Mouse (Mus musculus) midbrain, embryonic 11.5 days (tissue): ENCODE data around the gene Mfsd6l. TPM values are rescaled to one million over a fixed set of nuclear protein-coding genes. Genes with fewer than 3 reads are reported as not detected.

Experiments used
- ATAC-seq: fragments of 200-750 bp; cut with Nextera tagmentation; 2 replicates; pipeline ENCODE4 v1.8.0; 2017; ENCODE audit warnings: moderate TSS enrichment, moderate library complexity; ENCODE audit not compliant: low FRiP score
- DNase-seq: peaks from one replicate; pipeline ENCODE4 v3.0.0; 2015; ENCODE audit warnings: low spot score; ENCODE audit errors: missing footprints
- H3K27ac ChIP-seq: fragments of 300-500 bp; sonication (generic); 2 replicates; pipeline ENCODE4 v1.5.1; 2014; ENCODE audit warnings: low read depth, low read length
- H3K27me3 ChIP-seq: fragments of 300-500 bp; sonication (generic); 2 replicates; pipeline ENCODE4 v1.6.1; 2014; ENCODE audit warnings: mild to moderate bottlenecking, low read length, moderate library complexity, mixed read lengths; ENCODE audit not compliant: control insufficient read depth, insufficient read depth
- H3K36me3 ChIP-seq: fragments of 300-500 bp; sonication (generic); 2 replicates; pipeline ENCODE4 v1.6.1; 2014; ENCODE audit warnings: mild to moderate bottlenecking, low read length, moderate library complexity, mixed read lengths; ENCODE audit not compliant: control insufficient read depth, insufficient read depth
- H3K4me1 ChIP-seq: fragments of 300-500 bp; sonication (generic); 2 replicates; pipeline ENCODE4 v1.6.1; 2014; ENCODE audit warnings: low read length; ENCODE audit not compliant: control insufficient read depth, insufficient read depth
- H3K4me2 ChIP-seq: fragments of 300-500 bp; sonication (generic); 2 replicates; pipeline ENCODE4 v1.6.1; 2014; ENCODE audit warnings: mild to moderate bottlenecking, moderate library complexity
- H3K4me3 ChIP-seq: fragments of 300-500 bp; sonication (generic); 2 replicates; pipeline ENCODE4 v1.5.1; 2014; ENCODE audit warnings: low read depth, low read length
- H3K9ac ChIP-seq: fragments of 300-500 bp; sonication (generic); 2 replicates; pipeline ENCODE4 v1.6.1; 2014; ENCODE audit warnings: low read length
- H3K9me3 ChIP-seq: fragments of 300-500 bp; sonication (generic); 2 replicates; pipeline ENCODE4 v1.6.1; 2016; ENCODE audit warnings: low read length; ENCODE audit not compliant: control insufficient read depth
- WGBS: fragments of 180-500 bp; shearing (Covaris S2); extraction: QIAGEN DNeasy Blood & Tissue Kit; methylation state at CpG from one replicate; pipeline ENCODE4 v1.1.7; 2014; 5-methylcytosine and 5-hydroxymethylcytosine counted together
- polyA plus RNA-seq: library from polyadenylated mRNA; unstranded; fragments of >200 nt; fragmentation: Nextera tagmentation; extraction: Ambion mirVana; gene quantifications from 2 replicates; pipeline ENCODE4 v1.2.1, GENCODE M21; 2014

Mfsd6l gene
- polyA plus RNA-seq, 1 experiment from 2014 or later: not detected

- H3K9ac ChIP-seq: no peak overlapping the region
- no peaks in the 10 kb centered on the region for H3K9me3 ChIP-seq
- WGBS: 18% methylated on average over 3 of the region's 3 CpGs
- no peak overlapping the region for H3K4me3 ChIP-seq
- no peak overlapping the region for H3K27ac ChIP-seq
- DNase-seq (peak; percentile 80), ATAC-seq (no peak)
- no peaks in the 10 kb centered on the region; the same call in 1 of the 2 replicates for H3K4me1 ChIP-seq
- H3K4me2 ChIP-seq: no peak overlapping the region
- H3K36me3 ChIP-seq: no peaks in the 10 kb centered on the region
- 0 out of 2 replicates have a peak, but pooled peaks cover 3% of the 10 kb centered on the region for H3K27me3 ChIP-seq
Measured at GRCm38 (mm10) chr11:68585890-68586289, 29.9 kb downstream of the Mfsd6l start.

- H3K27me3 ChIP-seq: 0 out of 2 replicates have a peak, but pooled peaks cover 3% of the 10 kb centered on the region
- WGBS: 66% methylated on average over 5 of the region's 5 CpGs
Measured at GRCm38 (mm10) chr11:68586721-68587120, 30.7 kb downstream of the Mfsd6l start, which contains the start of gene Ccdc42. Ccdc42 (plus strand) TSS chr11:68587021.

GRCm38 (mm10) chr11:68589055-68589809, 33.2 kb downstream of the Mfsd6l start:
- Histone ChIP-seq H3K4me1 (peaks cover 10% of the 10 kb centered on the region), H3K4me3 (no peak overlapping the region), H3K4me2 (no peak overlapping the region), H3K9ac (no peak overlapping the region), H3K36me3 (no peaks in the 10 kb centered on the region), H3K9me3 (no peaks in the 10 kb centered on the region), H3K27me3 (0 out of 2 replicates have a peak, but pooled peaks cover 3% of the 10 kb centered on the region), H3K27ac (no peak overlapping the region)
- no peak for ATAC-seq
- peak; percentile 95 for DNase-seq
- WGBS: 68% methylated on average over 8 of the region's 8 CpGs

More at GRCm38 (mm10) chr11:68586721-68587120, 30.7 kb downstream of the Mfsd6l start, which contains the start of gene Ccdc42:
- Histone ChIP-seq H3K9ac (no peak within 1 kb of the TSS), H3K36me3 (no peaks in the 10 kb centered on the region), H3K4me3 (no peak within 1 kb of the TSS), H3K9me3 (no peaks in the 10 kb centered on the region), H3K4me2 (no peak within 1 kb of the TSS), H3K4me1 (peaks cover 4% of the 10 kb centered on the region), H3K27ac (no peak within 1 kb of the TSS)
- ATAC-seq (no peak), DNase-seq (peak; percentile 81)

- ATAC-seq (no peak), DNase-seq (peak; percentile 78)
- Histone ChIP-seq H3K4me1 (peaks cover 10% of the 10 kb centered on the region), H3K4me2 (no peak overlapping the region), H3K27ac (no peak overlapping the region), H3K9me3 (no peaks in the 10 kb centered on the region), H3K4me3 (no peak overlapping the region), H3K9ac (no peak overlapping the region), H3K27me3 (0 out of 2 replicates have a peak, but pooled peaks cover 3% of the 10 kb centered on the region), H3K36me3 (no peaks in the 10 kb centered on the region)
- WGBS: 11% methylated on average over 5 of the region's 5 CpGs
Measured at GRCm38 (mm10) chr11:68591708-68592107, 35.7 kb downstream of the Mfsd6l start.

- H3K36me3 ChIP-seq: no peaks in the 10 kb centered on the region
- no peak overlapping the region for H3K9ac ChIP-seq
- H3K27ac ChIP-seq: no peak overlapping the region
- H3K4me3 ChIP-seq: no peak overlapping the region
- no peaks in the 10 kb centered on the region for H3K9me3 ChIP-seq
- 76% methylated on average over 3 of the region's 3 CpGs for WGBS
- ATAC-seq: no peak
- peaks cover 10% of the 10 kb centered on the region for H3K4me1 ChIP-seq
- DNase-seq: peak; percentile 59
- no peak overlapping the region for H3K4me2 ChIP-seq
- H3K27me3 ChIP-seq: 0 out of 2 replicates have a peak, but pooled peaks cover 3% of the 10 kb centered on the region
Measured at GRCm38 (mm10) chr11:68593247-68593646, 37.3 kb downstream of the Mfsd6l start.

- H3K4me2 ChIP-seq: no peak overlapping the region
- no peak overlapping the region for H3K9ac ChIP-seq
- H3K4me3 ChIP-seq: no peak overlapping the region
- no peaks in the 10 kb centered on the region for H3K27me3 ChIP-seq
- H3K27ac ChIP-seq: no peak overlapping the region
- H3K36me3 ChIP-seq: no peaks in the 10 kb centered on the region
- no peaks in the 10 kb centered on the region for H3K9me3 ChIP-seq
- H3K4me1 ChIP-seq: peaks cover 11% of the 10 kb centered on the region
- WGBS: 84% methylated on average over 2 of the region's 2 CpGs
- ATAC-seq (no peak), DNase-seq (peak; percentile 33)
Measured at GRCm38 (mm10) chr11:68597912-68598311, 41.9 kb downstream of the Mfsd6l start.

- ATAC-seq: no peak
- H3K36me3 ChIP-seq: no peaks in the 10 kb centered on the region
- DNase-seq: peak; percentile 81
- H3K4me2 ChIP-seq: no peak overlapping the region
- 40% methylated on average over 6 of the region's 6 CpGs for WGBS
- no peak overlapping the region for H3K27ac ChIP-seq
- no peak overlapping the region for H3K9ac ChIP-seq
- H3K9me3 ChIP-seq: no peaks in the 10 kb centered on the region
- H3K4me3 ChIP-seq: no peak overlapping the region
- no peaks in the 10 kb centered on the region for H3K27me3 ChIP-seq
- H3K4me1 ChIP-seq: peaks cover 11% of the 10 kb centered on the region
Measured at GRCm38 (mm10) chr11:68600551-68601021, 44.6 kb downstream of the Mfsd6l start.

- peaks cover 11% of the 10 kb centered on the region for H3K4me1 ChIP-seq
- H3K9me3 ChIP-seq: no peaks in the 10 kb centered on the region
- no peaks in the 10 kb centered on the region for H3K36me3 ChIP-seq
- no peak overlapping the region; the same call in 1 of the 2 replicates for H3K27ac ChIP-seq
- H3K4me2 ChIP-seq: no peak overlapping the region
- ATAC-seq (peak; percentile 58; the same call in 1 of the 2 replicates), DNase-seq (peak; percentile 92)
- H3K27me3 ChIP-seq: no peaks in the 10 kb centered on the region
- H3K9ac ChIP-seq: no peak overlapping the region
- WGBS: 11% methylated on average over 9 of the region's 9 CpGs
- H3K4me3 ChIP-seq: no peak overlapping the region
Measured at GRCm38 (mm10) chr11:68601486-68601991, 45.6 kb downstream of the Mfsd6l start.
